Mouse (Mus musculus) thymus, adult 2 months (tissue): ENCODE measurements at regions not wholly inside any gene's neighbourhood (a gene's known extent, or its start where the extent isn't known, plus 50 kb on each side); places are given as distances from the start of the nearest gene placed in this dataset.

Experiments
- CTCF ChIP-seq: fragments of 200-500 bp; IDR thresholded peaks from 2 replicates; pipeline ENCODE4 v1.5.1; 2012; ENCODE audit warnings: mild to moderate bottlenecking, control low read depth, low read length, moderate library complexity, borderline replicate concordance; ENCODE audit not compliant: control insufficient read depth, poor library complexity, insufficient read depth; ENCODE audit errors: extremely low read depth
- POLR2A ChIP-seq: fragments of 200-500 bp; IDR thresholded peaks from 2 replicates; pipeline ENCODE4 v1.6.1; 2012; ENCODE audit warnings: mild to moderate bottlenecking, low read length, control low read depth, moderate library complexity; ENCODE audit not compliant: control insufficient read depth, poor library complexity, insufficient read depth; ENCODE audit errors: extremely low read depth

DNA sequence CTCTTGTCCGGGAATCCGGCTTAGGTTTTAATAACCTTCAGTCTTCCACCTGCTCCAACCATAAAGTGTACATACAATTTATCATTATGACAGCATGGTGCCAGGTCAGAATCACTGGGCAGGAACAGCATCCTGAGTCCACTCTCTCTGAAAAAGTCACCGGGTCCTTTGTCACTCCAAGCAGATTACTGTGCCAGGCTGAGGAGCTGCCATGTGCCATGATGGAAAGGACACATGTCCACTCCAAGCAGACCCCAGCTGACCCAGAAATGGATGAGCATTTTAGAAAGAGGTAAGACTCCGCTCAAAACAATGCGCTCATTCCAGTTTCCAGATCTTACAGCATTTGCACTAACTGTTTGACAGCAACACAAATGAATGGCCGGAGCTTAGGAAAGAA, 172.4 kb upstream of the Arglu1 start:
- TF ChIP-seq POLR2A (no peak), CTCF (no peak)
